Mouse (Mus musculus): ENCODE measurements around the gene Gm7954. TPM values are rescaled to one million over a fixed set of nuclear protein-coding genes. Genes with fewer than 3 reads are reported as not detected.

Gm7954 gene
- not detected for polyA plus RNA-seq (2017; shearing (Covaris generic))

DNA sequence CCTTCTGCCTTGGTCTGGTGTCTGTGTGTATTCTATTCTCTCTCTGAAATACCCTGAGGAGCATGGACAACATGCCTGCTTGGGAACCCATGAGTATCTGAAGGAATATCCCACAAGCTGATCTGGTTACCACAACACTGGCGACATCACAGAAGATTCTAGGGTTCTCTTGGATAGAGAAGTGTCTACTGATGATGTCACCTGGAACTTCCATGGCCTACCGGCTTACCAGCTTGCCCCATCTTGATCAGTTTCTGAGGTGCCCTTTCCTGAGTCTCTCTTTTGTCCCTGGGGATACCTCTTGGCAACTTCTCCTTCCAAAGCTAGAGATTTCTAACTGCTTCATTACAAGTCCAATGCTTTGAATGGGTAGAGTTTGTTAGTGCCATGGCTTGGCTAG, at the start of gene Gm7954:
TSS of gene Gm7954 (minus strand) at position 101 of the 400 bp plus-strand sequence.

DNA sequence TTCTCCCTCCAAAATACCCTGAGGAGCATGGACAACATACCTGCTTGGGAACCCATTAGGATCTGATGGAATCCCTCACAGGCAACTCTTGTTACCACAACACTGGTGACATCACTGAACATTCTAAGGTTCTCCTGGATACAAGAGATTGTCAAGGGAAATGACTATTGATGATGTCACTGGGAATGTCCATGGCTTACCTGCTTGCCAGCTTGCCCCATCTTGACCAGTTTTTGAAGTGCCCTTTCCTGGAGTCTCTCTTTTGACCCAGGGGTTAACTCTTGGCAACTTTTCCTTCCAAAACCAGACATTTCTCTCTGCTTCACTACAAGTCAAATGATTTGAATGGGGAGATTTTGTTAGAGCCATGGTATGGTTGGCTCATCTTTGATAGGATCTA, 36.1 kb upstream of the Gm7954 start, which contains the start of gene Gm3486:
TSS of gene Gm3486 (minus strand) at position 101 of the 400 bp plus-strand sequence.

DNA sequence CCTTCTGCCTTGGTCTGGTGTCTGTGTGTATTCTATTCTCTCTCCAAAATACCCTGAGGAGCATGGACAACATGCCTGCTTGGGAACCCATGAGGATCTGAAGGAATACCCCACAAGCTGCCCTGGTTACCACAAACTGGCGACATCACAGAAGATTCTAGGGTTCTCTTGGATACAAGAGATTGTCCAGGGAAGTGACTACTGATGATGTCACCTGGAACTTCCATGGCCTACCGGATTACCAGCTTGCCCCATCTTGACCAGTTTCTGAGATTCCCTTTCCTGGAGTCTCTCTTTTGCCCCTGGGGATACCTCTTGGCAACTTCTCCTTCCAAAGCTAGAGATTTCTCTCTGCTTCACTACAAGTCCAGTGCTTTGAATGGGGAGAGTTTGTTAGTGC, 45.1 kb downstream of the Gm7954 start, which contains the start of gene Gm6482:
TSS of gene Gm6482 (minus strand) at position 101 of the 400 bp plus-strand sequence.

Other genes starting within 250 kb of the Gm7954 start
- gene Gm2832, start 174.7 kb downstream of the Gm7954 start, polyA plus RNA-seq (2017; shearing (Covaris generic)) = not detected
- gene Gm5798, start 104.9 kb downstream of the Gm7954 start, polyA plus RNA-seq (2017; shearing (Covaris generic)) = 0.88 TPM
- gene Gm7945, start 67.1 kb downstream of the Gm7954 start, polyA plus RNA-seq (2017; shearing (Covaris generic)) = not detected
- not detected for gene Gm6482, start 45.2 kb downstream of the Gm7954 start, polyA plus RNA-seq (2017; shearing (Covaris generic))
- not detected for gene Gm3486, start 36.0 kb upstream of the Gm7954 start, polyA plus RNA-seq (2017; shearing (Covaris generic))
- not detected for gene Gm7970, start 102.1 kb upstream of the Gm7954 start, polyA plus RNA-seq (2017; shearing (Covaris generic))
- not detected for gene 1700049E17Rik2, start 119.7 kb upstream of the Gm7954 start, polyA plus RNA-seq (2017; shearing (Covaris generic))
- gene Gm3072, start 171.1 kb upstream of the Gm7954 start, polyA plus RNA-seq (2017; shearing (Covaris generic)) = not detected
- not detected for gene Gm3676, start 193.0 kb upstream of the Gm7954 start, polyA plus RNA-seq (2017; shearing (Covaris generic))
- not detected for gene Gm8068, start 248.4 kb upstream of the Gm7954 start, polyA plus RNA-seq (2017; shearing (Covaris generic))